Mouse (Mus musculus) ES-Bruce4 (cell line): ENCODE measurements around the gene Dagla. TPM values are rescaled to one million over a fixed set of nuclear protein-coding genes. Genes with fewer than 3 reads are reported as not detected.

ENCODE experiments used
- H3K27ac ChIP-seq: 2 replicates; pipeline ENCODE4 v1.5.1; 2012; ENCODE audit warnings: low read length, inconsistent platforms; ENCODE audit not compliant: insufficient read depth
- H3K27me3 ChIP-seq: 2 replicates; pipeline ENCODE4 v1.6.1; 2012; ENCODE audit warnings: mild to moderate bottlenecking, low read length, inconsistent platforms; ENCODE audit not compliant: control insufficient read depth, poor library complexity, insufficient read depth, severe bottlenecking
- H3K36me3 ChIP-seq: 2 replicates; pipeline ENCODE4 v1.6.1; 2012; ENCODE audit warnings: inconsistent platforms, mild to moderate bottlenecking, low read length, moderate library complexity; ENCODE audit not compliant: control insufficient read depth, poor library complexity, insufficient read depth, severe bottlenecking
- H3K4me1 ChIP-seq: one replicate; pipeline ENCODE4 v1.8.1; 2011; ENCODE audit warnings: low read length; ENCODE audit not compliant: control insufficient read depth, insufficient read depth
- H3K4me3 ChIP-seq: 2 replicates; pipeline ENCODE4 v1.5.1; 2011; ENCODE audit warnings: low read depth, mild to moderate bottlenecking, low read length
- H3K9ac ChIP-seq: 2 replicates; pipeline ENCODE4 v1.6.1; 2012; ENCODE audit warnings: low read depth, mild to moderate bottlenecking, inconsistent platforms; ENCODE audit not compliant: poor library complexity, severe bottlenecking
- H3K9me3 ChIP-seq: replicated peaks from 2 replicates; pipeline ENCODE4 v1.6.1; 2012; ENCODE audit warnings: mild to moderate bottlenecking, low read length, inconsistent platforms; ENCODE audit not compliant: control insufficient read depth, poor library complexity, insufficient read depth, severe bottlenecking
- CTCF ChIP-seq: IDR thresholded peaks from one replicate; pipeline ENCODE4 v1.8.1; 2011; ENCODE audit warnings: low read depth, low read length
- EP300 ChIP-seq: IDR thresholded peaks from 2 replicates; pipeline ENCODE4 v1.6.1; 2011; ENCODE audit warnings: low read depth, low read length; ENCODE audit not compliant: insufficient read depth
- POLR2A ChIP-seq: IDR thresholded peaks from one replicate; pipeline ENCODE4 v1.8.1; 2011; ENCODE audit warnings: low read length; ENCODE audit not compliant: insufficient read depth
- polyA plus RNA-seq: library from polyadenylated mRNA; stranded (reverse); fragments of >200 nt; gene quantifications from 2 replicates; pipeline ENCODE4 v1.2.4, GENCODE M21; 2011; ENCODE audit warnings: low read depth; ENCODE audit not compliant: missing spikeins, insufficient read depth, insufficient read length

Dagla gene
- polyA plus RNA-seq, 1 experiment = 1.2 TPM

DNA sequence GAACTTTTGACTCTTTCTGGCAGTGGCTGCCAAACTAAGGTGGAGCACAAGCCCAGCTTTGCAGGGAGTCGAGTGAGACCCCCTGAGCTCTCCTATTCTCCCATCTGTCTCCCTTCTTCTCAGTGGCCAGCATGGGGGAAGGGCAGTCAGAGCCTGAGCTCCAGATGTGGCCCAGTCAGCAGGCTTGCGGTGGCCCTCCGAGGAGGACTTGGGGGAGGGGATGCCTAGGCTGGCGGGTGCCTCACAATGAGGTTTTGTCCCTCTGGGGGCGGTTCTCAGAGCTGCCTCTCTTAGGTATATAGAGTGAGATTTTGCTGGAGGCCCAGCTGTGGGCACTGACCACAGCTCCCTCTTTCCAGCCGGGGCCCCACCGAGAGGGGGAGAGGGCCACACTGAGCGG, 61.8 kb downstream of the Dagla start:
- Histone ChIP-seq H3K9me3 (no peaks in the 10 kb centered on the region), H3K9ac (no peak overlapping the region), H3K27me3 (no peaks in the 10 kb centered on the region), H3K36me3 (no peaks in the 10 kb centered on the region), H3K4me1 (peaks cover 2% of the 10 kb centered on the region), H3K4me3 (no peak overlapping the region), H3K27ac (no peak overlapping the region)
- no peak for TF ChIP-seq POLR2A
- no peak for TF ChIP-seq CTCF
- 0 out of 2 replicates have a peak, but pooled peaks have one; percentile 35 for TF ChIP-seq EP300

DNA sequence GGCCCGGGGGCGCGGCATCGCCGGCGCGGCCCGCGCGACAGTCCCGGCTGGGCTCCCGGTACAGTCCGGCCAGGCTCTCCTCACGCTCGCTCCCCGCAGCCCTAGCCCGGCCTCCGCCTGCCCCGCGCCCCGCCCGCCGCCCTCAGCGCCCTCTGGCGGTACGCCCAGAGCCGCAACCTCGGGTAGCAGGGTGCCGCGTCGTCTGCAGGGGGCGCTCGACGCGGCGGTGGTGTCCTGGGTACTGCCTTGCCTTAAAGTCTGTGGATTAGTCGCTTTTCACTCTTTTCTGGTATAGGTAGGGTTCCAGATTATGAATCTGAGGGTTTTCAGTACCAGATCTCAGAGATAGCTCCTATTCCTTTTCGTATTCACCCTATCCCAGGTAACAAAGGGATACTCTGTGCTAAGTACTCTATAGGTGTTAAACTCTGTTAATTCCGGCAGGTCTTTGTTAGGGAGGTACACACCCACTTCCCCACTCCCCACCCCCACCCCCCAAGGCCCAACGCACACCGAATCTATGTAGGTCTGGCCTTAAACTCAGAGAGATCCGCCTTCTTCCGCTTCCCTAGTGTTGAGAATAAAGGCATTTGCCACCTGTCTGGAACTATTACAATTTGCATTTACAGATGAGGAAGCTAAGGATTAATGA, 63.9 kb downstream of the Dagla start, which contains the start of gene Myrf:
Gene Myrf, minus strand, starts transcription at position 95 of the 652 bp plus-strand sequence.
- Histone ChIP-seq H3K9ac (peak within 1 kb of the TSS; percentile 65), H3K36me3 (no peaks in the 10 kb centered on the region), H3K9me3 (no peaks in the 10 kb centered on the region), H3K27me3 (no peaks in the 10 kb centered on the region), H3K27ac (peak within 1 kb of the TSS; percentile 20; the same call in 1 of the 2 replicates), H3K4me1 (peaks cover 2% of the 10 kb centered on the region), H3K4me3 (peak within 1 kb of the TSS; percentile 70)
- TF ChIP-seq EP300 = peak; percentile 58; the same call in 1 of the 2 replicates
- peak; percentile 98 for TF ChIP-seq CTCF
- TF ChIP-seq POLR2A = no peak

DNA sequence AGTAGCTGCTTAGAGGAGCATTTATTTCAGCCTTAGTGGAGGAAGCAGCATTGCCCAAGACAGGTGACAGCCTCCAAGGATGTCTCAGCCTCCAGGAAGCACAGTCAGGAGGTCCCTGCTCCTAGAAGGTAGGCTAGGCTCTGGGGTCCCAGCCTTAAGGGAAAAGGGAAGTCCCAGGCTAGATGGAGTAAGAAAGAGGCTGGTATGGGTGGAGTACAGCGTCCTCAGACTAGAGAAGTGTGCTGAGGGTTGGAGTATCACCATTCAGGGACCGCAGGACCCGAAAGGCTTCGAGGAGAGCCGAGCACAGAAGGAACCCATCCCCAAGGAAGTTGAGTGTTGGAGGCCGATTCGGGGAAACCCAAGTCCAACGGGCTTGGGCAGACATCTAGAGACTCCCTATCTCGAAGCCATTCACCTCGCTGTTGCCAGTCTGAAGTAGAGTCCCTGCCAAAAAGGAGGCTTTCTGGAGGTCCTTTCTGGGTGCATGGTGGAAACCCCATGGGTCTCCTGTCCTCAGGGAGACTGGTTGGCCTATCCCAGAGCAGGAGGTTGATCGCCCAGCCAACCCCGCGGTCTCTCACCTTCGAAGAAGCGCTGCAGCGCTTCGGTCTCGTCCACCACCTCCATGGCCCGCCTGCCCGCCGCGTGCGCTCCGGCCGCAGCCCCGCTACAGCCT, 64.6 kb downstream of the Dagla start:
- H3K36me3 ChIP-seq = no peaks in the 10 kb centered on the region
- H3K4me1 ChIP-seq = peaks cover 2% of the 10 kb centered on the region
- TF ChIP-seq EP300 (no peak), CTCF (no peak), POLR2A (no peak)
- no peaks in the 10 kb centered on the region for H3K9me3 ChIP-seq
- H3K27ac ChIP-seq = peak overlapping the region; percentile 20; the same call in 1 of the 2 replicates
- no peaks in the 10 kb centered on the region for H3K27me3 ChIP-seq
- peak overlapping the region; percentile 70 for H3K4me3 ChIP-seq
- peak overlapping the region; percentile 65 for H3K9ac ChIP-seq

DNA sequence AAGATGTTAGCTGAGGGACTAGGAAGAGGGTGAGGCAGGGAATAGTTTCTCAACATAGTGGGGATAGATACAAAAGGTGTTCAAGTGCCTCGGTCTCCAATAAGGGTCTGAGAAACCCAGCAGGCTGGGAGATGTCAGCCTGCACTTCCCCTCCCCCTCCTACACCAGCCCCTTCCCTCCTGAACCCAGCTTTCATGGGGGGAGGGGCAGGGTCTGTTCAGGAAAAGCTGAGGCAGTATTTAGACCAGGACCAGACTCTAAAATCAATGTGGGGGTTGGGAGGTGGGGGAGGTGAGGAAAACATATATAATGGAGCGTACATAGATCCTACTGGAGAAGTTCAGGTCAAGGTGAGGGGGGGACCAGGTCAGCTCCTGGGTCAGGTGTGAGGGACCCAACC, 65.3 kb downstream of the Dagla start:
- no peak for TF ChIP-seq POLR2A
- no peak for TF ChIP-seq EP300
- TF ChIP-seq CTCF = no peak
- peaks cover 2% of the 10 kb centered on the region for H3K4me1 ChIP-seq
- H3K27ac ChIP-seq = no peak overlapping the region
- no peaks in the 10 kb centered on the region for H3K36me3 ChIP-seq
- peak overlapping the region; percentile 70; the same call in 1 of the 2 replicates for H3K4me3 ChIP-seq
- no peaks in the 10 kb centered on the region for H3K27me3 ChIP-seq
- H3K9me3 ChIP-seq = no peaks in the 10 kb centered on the region
- peak overlapping the region; percentile 65; the same call in 1 of the 2 replicates for H3K9ac ChIP-seq

DNA sequence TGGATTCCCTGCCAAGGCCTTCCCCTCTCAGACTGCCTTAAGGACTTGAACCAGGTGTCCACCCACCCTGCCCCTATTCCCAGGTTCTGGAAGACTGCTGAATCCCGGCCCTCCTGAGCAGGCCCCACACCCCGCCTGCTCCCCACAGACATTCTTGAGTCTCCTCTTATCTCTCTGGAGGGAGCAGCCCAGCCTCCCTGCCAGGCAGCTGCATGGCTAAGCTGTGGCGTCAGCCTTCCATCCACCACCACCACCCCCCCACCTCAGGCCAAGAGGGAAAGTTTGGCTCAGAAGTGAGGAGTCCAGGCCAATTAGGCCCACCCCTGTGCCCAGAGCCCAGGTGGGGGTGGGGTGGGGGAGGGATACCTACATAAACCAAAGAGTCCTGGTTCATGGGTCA, 66.2 kb downstream of the Dagla start:
- H3K9me3 ChIP-seq = no peaks in the 10 kb centered on the region
- H3K9ac ChIP-seq = no peak overlapping the region
- no peak overlapping the region for H3K4me3 ChIP-seq
- no peak for TF ChIP-seq POLR2A
- no peak for TF ChIP-seq CTCF
- TF ChIP-seq EP300 = no peak
- no peaks in the 10 kb centered on the region for H3K27me3 ChIP-seq
- peaks cover 2% of the 10 kb centered on the region for H3K4me1 ChIP-seq
- no peak overlapping the region for H3K27ac ChIP-seq
- no peaks in the 10 kb centered on the region for H3K36me3 ChIP-seq
